Mouse (Mus musculus): Measurements from ENCODE around the gene Odf3.

Gene Odf3

DNA sequence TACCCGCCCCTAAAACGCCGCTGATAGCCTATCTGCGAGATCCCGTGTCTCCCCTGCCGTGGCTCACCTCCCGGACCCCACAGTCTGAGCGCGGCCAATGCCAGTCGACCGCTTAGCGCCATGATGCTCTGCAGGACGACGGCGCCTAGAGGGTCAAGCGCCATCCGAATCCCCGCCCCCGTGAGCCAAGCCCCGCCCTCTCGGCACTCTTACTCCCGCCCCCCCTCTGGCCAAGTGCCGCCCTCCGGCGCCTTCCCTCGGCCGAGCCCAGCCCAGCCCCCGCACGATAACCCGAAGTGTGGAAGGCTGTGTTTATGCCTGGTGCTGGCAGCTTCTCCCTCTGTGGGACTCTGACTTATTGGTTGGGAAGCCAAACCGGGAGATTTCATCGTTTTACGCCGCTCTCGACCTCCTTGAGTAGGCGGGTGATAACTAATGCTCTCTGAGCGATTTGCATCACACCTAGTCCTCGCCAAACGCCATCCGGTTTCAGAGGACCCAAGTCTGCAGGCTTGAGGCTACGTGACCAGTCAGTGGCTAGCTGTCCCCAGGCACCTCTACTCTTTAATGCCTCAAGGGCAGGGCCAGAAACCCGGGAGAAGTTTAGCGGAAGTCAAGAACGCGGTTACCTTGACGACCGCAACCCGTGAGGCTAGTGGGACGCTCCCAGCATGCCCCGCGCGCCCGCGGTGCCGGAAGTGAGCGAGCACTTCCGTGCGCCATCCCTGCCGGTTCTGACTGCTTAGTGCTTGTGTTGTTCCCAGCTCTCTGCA lies 34.3 kb downstream of the Odf3 start, which contains the start of the genes Psmd13 and Sirt3:
Gene Psmd13 (plus strand): TSS at position 273 of the 773 bp plus-strand sequence.
Gene Sirt3 (minus strand): TSS at position 614 of the 773 bp plus-strand sequence.
- peak; percentile 97 to 98 for DNase-seq

DNA sequence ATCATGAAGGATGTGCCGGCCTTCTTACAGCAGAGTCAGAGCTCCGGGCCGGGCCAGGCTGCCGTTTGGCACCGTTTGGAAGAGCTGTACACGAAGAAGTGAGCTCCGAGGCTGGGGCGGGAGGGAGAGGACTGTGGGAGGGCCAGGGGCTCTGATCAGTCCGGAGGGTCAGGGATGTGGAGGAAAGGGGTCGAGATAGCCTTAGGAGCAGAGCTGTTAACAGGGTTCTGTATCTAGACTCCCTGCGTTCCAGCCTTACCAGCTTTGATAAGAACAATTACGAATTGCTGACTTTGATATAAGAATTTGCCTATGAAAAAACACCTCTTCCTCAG lies 34.8 kb downstream of the Odf3 start:
- DNase-seq, result no peak

DNA sequence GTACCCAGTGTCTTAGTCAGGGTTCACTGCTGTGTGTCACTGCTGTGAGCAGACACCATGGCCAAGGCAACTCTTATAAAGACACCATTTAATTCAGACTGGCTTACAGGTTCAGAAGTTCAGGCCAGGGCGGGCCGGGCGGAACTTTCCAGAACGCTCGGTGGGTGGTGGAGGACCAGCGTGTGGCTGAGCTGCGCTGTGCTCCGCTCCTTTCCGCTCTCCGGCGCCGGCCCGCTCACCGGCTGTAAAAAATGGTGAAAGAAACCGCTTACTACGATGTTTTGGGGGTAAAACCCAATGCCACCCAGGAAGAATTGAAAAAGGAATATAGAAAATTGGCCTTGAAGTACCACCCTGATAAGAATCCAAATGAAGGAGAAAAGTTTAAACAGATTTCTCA lies 43.0 kb downstream of the Odf3 start:
- peak in 1 of 2 experiments; percentile 26 for DNase-seq

DNA sequence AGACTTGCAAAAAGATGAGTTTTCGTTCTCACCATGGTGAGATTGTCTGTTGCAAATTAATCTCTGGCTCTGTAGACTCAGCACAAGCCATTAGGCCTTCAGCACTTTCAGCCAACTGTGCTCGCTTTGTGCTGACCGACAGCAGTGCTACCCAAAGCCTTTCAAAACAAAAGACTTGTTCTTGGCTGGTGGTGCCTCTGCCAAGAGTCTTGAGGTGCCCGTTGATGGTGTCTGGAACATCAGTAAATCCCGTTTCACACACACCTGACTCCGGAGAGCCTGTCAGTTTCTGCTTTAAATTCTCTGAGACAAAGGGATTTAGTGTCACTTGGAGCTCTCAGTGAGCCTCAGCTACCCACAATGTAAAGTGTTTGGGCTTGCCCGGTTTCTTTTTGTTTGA lies 46.4 kb downstream of the Odf3 start:
- DNase-seq, result peak in 1 of 2 experiments; percentile 8

DNA sequence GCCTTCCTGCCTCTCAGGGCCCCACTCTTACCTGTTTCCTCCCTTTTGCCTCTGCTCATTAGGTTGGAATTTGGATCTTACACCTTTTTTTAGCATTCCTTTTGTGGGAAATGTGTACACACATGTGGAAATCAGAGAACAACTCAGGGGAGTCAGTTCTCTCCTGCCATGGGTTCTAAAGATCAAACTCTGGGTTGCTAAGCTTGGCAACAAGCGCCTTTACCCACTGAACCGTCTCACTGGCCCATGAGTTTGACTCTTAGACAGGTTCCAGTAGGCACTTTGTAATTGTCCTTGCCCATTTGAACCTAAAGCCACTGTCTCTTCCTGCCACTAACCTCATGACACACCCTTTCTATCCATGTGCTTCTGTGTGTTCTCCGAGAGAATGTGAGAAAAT lies 47.0 kb downstream of the Odf3 start:
- no peak for DNase-seq

DNA sequence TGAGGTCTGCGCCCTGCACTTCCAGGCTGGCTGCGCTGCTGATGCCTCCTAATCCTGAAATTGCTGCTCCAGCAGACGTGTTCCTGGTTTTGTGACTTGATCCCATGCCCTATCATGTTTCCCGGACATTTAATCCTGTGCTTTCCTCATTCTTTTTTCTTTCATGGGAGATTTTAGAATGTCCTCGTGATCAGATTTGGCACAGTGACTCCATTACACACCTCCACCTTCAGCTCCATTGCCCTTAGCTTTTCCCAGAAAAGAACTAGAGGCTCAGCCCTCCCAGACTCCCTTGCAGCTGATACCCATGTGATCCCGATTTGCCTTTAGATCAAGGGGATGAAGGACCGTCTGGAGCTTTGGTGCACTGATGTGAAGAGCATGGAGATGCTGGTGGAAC lies 50.3 kb downstream of the Odf3 start:
- no peak for DNase-seq

DNA sequence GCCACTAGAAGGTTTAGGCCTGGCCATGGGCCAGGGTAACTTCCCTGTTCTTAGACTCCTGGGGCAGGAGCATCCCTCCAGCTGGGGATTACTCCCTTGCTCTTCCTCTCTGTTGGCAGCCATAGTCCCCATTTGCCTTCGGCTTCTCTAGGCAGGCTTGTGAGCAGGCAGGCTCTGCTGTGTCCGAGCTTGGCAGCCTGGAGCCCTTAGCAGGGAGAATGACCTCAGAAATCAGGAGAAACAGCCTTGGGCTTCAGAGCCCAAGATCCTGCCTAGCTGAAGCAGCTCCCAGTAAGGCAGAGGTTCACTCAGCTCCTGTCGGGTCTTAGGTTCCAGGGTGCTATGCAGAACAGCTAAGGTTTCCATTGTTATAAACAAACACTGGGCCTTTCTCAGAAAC lies 51.5 kb downstream of the Odf3 start:
- DNase-seq, result no peak

DNA sequence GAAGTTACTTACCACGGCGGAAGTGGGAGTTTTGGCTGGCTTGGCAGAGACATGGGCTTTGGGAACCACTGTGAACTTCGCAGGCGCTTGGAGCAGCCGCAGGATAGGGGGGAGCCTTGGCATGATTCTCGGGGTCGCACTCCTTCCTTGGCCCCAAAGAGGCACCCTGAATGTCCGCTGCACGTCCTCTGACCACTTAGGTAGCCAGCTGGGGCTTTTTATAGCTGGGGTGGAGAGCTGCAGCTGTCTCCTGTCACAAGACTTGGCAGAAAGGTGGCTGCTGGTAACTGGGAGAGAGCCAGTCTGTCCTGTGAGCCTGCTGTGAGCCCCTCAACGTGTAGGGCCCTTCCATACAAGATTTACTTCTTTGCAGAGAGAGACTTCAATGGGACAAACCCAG lies 52.6 kb downstream of the Odf3 start, which contains the start of gene Cox8b:
Gene Cox8b (minus strand): TSS at position 227 of the 400 bp plus-strand sequence.
- DNase-seq, result no peak

Measured in kidney, postnatal 25 days (tissue).